Mouse (Mus musculus) adrenal gland (tissue): Measurements from ENCODE around the gene Cdr2.

Experiments
- intact Hi-C: fragments of 180-260 bp; cut with DNase I; formaldehyde crosslinking; loops from one replicate; pipeline ENCODE4 v1.15.1; 2025

Gene Cdr2

GRCm38 (mm10) chr7:120913332-120913731 is 68.8 kb downstream of the Cdr2 start:
- intact Hi-C loops, result loop anchor here (10.0 kb wide), 1 partner anchor 279 kb away; the partner anchor contains the start of gene Uqcrc2

GRCm38 (mm10) chr7:120911268-120911667 is 70.8 kb downstream of the Cdr2 start:
- intact Hi-C loops, result loop anchor here (10.0 kb wide), 1 partner anchor 276 kb away; the partner anchor contains the start of gene Uqcrc2

GRCm38 (mm10) chr7:120910172-120910571 is 71.9 kb downstream of the Cdr2 start:
- intact Hi-C loops, result loop anchor here (10.0 kb wide), 1 partner anchor 275 kb away; the partner anchor contains the start of gene Uqcrc2
